Mouse (Mus musculus) WW6 (cell line): Measurements from ENCODE around the gene Pla2g6.

Source experiments
- DNase-seq: peaks from one replicate; pipeline ENCODE4 v3.0.0-alpha.2; 2013; ENCODE audit warnings: low read depth, low spot score

The Pla2g6 gene

GRCm38 (mm10) chr15:79277728-79278127 lies 50.5 kb downstream of the Pla2g6 start:
- no peak for DNase-seq

- DNase-seq: no peak
These were observed 55.2 kb downstream of the Pla2g6 start for GRCm38 (mm10) chr15:79273020-79273419.

DNA sequence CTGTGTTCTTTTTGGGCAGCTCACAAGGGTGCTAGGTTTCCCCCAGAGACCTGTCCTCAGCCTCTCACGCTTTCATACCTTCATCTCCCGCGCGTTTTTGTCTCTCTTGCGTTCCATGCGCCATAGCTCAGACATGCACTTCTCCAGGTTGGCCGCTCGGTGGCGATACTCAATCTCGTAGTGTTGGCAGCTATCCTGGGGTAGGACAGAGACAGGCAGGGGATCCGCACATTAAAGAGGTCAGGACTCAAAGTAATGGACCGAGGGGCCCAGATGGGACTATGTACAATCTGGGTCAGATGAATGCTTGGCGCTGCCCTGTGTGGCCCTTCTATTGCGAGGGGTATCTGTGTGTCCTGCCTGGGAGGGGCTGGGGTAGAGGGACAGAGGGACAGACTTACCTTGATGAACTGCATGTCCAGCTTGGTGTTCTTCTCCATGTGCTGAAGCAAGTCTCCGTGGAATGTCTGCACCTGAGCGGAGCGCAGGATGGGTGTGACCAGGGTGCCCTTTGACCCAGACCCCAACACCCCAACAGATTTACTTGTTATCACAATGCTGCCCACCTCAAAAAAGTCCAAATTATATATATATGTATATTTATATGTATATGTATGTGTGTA lies 57.0 kb downstream of the Pla2g6 start:
- no peak for DNase-seq

GRCm38 (mm10) chr15:79270317-79271123 lies 57.7 kb downstream of the Pla2g6 start:
- DNase-seq: peak; percentile 58

DNA sequence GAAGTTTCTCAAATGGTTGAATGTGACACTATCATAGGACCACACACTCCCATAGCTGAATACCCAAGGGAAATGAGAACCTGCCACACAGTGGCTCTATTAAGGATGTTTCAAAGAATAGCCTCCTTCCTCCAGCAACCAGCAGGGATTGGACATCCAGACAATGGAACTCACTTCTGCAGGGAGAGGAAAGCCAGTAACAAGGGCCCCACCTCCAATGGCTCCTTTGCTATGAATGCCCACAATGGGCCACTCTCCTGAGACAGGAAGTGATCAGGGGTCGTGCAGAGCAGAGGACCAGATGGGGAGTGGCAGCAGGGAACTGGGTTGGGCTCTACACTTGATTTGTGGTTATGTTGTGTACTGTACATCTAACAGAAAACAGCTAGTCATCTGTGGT lies 59.7 kb downstream of the Pla2g6 start:
- DNase-seq: no peak

DNA sequence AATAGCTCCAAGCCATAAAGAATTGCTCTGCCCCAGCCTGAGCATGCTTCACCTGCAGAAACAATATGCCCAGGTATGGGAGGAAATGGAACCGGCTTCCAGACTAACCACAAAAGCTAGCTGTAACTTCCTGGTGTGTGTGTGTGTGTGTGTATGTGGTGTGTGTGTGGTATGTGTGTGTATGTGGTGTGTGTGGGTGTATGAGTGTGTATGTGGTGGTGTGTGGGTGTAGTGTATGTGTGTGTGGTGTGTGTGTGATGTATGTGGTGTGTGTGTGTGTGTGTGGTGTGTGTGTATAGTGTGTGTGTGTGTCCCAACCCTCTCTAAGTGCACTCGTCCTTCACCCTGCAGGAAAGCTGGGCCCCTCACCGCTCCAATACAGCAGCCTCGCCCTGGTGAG lies 62.8 kb downstream of the Pla2g6 start:
- no peak for DNase-seq

DNA sequence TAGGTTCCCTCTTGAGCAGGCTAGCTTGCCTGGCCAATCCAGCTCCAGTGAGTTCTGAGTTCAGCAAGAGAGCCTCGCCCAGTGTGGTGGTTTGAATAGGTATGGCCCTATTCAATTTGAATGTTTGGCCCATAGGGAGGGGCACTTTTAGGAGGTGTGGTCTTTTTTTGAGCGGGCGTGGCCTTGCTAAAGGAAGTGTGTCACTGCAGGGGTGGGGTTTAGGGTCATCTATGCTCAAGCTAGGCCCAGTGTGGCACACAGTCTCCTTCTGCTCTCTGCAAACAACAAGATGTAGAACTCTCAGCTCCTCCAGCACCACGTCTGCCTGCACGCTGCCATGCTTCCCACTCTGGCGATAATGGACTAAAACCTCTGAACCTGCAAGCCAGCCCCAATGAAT lies 64.5 kb downstream of the Pla2g6 start:
- DNase-seq: no peak

GRCm38 (mm10) chr15:79262786-79263309 lies 65.3 kb downstream of the Pla2g6 start:
- DNase-seq: no peak

DNA sequence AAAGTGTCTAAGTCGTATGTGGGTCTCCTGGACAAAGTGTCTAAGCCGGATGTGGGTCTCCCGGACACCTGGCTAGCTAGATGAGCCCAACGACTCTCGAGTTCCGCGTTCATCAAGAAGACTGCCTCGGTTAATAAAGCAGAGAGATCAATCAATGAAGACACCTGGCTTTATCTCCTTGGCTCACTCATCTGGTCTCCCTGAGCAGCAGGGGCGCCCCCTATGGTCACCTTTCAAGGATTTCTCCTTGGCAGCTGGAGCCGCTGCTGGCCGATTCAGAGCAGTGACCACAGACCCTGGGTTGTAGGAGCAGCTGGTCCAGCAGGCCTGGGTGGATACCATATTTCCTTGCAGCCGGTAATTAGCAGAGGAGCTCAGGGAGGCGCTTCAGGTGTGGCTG lies 65.8 kb downstream of the Pla2g6 start:
- DNase-seq: no peak

DNA sequence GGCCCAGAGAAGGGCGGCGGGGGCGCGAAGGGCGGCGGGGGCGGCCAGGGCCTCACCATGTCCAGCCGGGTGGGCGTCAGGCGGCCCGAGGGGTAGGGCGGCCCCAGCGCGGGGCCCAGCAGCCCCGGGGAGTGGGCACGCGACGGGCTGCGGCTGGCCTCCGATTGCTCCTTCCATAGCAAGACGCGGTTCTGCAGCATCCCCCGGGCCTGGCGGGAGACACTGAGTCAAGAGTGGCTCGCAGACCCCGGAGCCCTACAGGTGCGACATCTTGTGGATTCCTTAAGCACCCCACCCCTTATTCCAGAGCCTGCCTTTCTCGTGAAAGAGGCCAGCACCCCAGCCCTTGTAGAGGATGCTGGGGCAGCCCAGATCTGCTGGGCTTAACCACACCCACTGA lies 66.4 kb downstream of the Pla2g6 start:
- DNase-seq: no peak

- no peak for DNase-seq
These were observed 67.0 kb downstream of the Pla2g6 start for GRCm38 (mm10) chr15:79261095-79261725.

DNA sequence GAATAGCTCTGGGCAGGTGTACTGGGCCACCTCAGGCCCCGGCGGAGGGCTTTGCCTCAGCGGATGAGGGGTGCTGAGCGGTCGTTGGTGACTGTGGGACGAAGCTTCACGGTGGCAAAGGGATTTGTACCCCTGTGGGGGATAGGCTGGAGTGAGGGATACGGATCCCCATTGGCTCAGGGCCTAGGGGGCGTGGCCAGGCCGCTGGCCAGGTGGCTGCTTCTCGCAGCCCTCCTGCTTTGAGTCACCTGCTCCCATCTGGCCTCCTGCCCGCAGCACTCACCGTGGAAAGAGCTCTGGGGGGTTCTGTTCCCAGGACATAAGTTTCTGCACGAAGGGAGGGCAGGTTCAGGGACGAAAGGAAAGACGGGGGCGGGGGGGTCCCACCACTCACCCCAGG lies 69.7 kb downstream of the Pla2g6 start:
- DNase-seq: no peak

DNA sequence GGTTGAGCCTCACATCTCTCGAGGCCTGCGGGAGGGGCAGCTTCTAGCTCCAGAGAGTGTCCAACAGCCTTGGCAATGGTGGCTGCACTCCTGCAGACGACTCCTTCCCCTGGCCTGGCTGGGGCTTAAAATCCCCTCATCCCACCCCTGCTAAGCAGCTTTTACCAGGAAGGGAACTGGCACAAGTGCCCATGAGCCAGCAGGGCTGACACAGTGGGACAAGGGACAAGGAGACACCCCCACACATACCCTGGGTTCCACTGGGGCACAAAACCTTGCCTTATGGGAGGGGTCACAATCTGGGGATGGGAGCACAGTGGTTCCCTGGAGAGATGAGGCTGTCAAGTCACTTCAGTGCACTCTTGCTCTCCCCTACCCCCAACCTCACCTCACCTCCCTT lies 73.5 kb downstream of the Pla2g6 start, which contains the start of gene Slc16a8:
Slc16a8 (minus strand) TSS at position 101 of the 400 bp plus-strand sequence.
- DNase-seq: no peak

DNA sequence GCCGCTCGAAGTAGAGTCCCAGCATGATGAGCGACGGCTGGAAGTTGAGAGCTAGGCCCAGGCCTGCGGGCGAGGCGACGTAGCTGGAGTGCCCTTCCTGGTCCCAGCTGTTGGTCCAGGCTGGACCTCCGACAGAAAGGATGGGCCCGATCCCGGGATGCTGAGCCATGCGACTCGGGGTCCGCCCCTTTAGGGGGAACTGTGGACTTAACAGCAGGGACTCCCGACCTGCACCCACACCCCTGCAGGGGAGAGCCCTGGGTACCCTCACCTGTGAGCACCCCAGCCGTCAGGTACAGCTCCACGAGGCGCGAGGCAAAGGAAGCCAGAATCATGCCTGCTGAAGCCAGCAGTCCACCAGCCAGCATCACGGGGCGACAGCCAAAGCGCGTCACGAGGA lies 75.6 kb downstream of the Pla2g6 start:
- no peak for DNase-seq

- no peak for DNase-seq
These were observed 76.3 kb downstream of the Pla2g6 start for GRCm38 (mm10) chr15:79251781-79252491.

DNA sequence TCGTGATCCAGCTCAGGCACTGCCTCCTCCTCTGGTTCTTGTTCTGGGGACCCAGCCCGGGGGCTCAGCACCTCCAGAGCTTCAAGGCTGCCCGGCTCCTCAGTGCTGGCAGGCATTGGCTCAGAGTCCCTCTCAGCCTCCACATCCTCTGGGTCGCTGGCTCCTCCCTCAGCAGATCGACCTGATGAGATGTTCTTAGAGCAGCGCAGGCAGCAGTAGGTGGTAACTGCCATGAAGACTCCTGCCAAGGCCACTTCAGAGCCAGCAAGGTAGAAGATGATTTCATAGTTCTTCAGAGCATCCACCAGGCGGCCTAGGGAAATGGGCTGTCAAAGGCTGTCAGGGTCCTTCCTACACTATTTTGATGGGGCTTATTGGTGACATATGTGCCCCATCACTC lies 77.0 kb downstream of the Pla2g6 start:
- no peak for DNase-seq

DNA sequence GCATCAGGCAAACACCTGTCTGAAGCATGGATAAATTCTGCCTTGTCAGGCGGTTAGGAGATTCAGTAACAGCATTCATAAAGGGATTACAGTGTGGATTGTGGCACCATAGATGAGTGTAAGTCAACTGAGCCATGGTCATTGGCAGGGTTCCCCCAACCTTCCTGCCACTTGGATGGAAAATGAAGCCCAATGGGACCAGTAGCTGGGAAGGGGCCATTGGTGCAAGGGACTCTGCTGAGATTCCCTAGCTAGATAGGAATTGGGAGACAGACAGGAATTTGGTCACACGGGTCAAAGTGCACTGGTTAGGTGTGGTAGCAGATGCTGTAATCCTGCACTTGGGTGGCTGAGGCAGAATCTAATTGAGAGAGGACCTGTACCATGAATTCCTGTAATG lies 78.0 kb downstream of the Pla2g6 start:
- DNase-seq: no peak

DNA sequence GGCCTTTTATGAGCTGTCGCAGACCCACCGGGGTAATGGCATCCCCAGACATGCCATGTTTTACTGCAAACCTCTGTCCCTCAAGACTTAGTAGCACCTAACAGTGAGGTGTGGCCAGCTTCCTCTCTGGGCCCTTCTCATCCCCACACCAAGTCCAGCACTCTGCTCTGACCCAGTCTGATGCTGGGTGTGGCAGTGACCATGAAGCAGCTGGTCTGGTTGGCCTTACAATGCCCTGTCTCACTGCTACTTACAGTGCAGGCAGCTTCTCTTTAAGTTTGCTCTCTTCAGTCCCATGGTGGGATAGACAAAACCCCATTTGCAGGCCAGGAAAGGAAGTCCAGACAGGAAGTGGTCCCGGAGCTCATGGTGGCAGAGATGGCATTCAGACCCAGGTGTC lies 82.9 kb downstream of the Pla2g6 start:
- no peak for DNase-seq

DNA sequence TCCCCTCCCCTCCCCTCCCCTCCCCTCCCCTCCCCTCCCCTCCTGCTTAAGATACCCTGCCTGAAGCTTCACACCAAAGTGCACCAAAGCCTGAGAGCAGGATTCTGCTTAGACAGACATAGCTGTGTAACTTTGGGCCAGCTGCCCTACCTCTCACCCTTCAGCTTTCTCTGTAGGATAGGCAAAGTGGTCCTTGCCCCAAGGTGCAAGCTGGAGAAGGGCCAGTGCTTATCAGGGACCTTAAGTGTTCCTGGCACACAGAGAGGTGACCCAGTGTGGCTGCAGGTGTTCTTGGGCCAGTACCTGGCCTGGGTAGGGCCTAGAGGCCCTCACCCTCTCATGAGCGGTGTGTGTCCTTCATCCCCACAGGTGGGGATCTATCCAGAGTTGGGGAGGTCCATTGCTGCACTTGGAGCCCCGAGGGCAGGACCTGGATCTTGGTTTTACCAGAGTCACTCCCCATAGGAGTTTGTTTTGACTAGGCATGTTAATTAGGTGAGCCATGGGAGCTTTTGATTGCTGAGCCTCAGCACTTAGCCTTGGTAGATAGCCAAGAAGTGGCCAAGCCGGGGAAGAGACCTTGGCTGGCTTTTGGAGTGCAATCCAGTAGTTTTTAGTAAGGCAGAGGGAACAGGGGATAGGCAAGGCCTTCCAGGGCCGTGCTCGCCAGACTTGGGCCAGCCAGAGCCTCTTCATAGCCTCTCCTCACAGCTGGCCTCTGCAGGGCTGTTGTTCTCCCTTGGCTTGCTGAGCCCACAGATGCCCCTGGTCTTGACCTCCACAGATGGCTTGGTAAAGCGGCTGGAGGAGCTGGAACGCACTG lies 83.9 kb downstream of the Pla2g6 start:
- no peak for DNase-seq

GRCm38 (mm10) chr15:79243234-79244042 lies 84.8 kb downstream of the Pla2g6 start:
- peak; percentile 89 for DNase-seq
